Mouse (Mus musculus) lung, postnatal 0 days (tissue): ENCODE data around the gene Pcdh9.

ENCODE experiments used
- CTCF ChIP-seq: IDR thresholded peaks from 2 replicates; pipeline ENCODE4 v1.5.1; 2016; ENCODE audit warnings: antibody characterized with exemption, mild to moderate bottlenecking
- EP300 ChIP-seq: IDR thresholded peaks from 2 replicates; pipeline ENCODE4 v1.6.1; 2016; ENCODE audit warnings: antibody characterized with exemption, mild to moderate bottlenecking, control low read depth

- no peak for TF ChIP-seq CTCF
- TF ChIP-seq EP300, result no peak
These were observed 656.1 kb downstream of the Pcdh9 start for GRCm38 (mm10) chr14:93234333-93234732.
